Mouse (Mus musculus): Measurements from ENCODE around the gene Avil. TPM values are rescaled to one million over a fixed set of nuclear protein-coding genes. Genes with fewer than 3 reads are reported as not detected.

Gene Avil
- total RNA-seq, 2 experiments from 2014 or later = 0.25 to 0.77 TPM

GRCm38 (mm10) chr10:126980933-126981530, 19.5 kb upstream of the Avil start:
- DNase-seq (ENCODE audit: low spot score in 2 of 2) = no peak

GRCm38 (mm10) chr10:126981746-126982145, 18.8 kb upstream of the Avil start:
- DNase-seq (ENCODE audit: low spot score in 2 of 2) = no peak

- no peak for DNase-seq (ENCODE audit: low spot score in 2 of 2)
Observed at GRCm38 (mm10) chr10:126983193-126983725, 17.2 kb upstream of the Avil start.

- DNase-seq (ENCODE audit: low spot score in 2 of 2) = no peak
Observed at GRCm38 (mm10) chr10:126984189-126985004, 16.1 kb upstream of the Avil start.

- DNase-seq (ENCODE audit: low spot score in 2 of 2) = no peak
Observed at GRCm38 (mm10) chr10:126985127-126985526, 15.4 kb upstream of the Avil start.

GRCm38 (mm10) chr10:126985579-126985978, 14.9 kb upstream of the Avil start:
- DNase-seq (ENCODE audit: low spot score in 2 of 2) = no peak

- peak; percentile 46 to 65 for DNase-seq (ENCODE audit: low spot score in 2 of 2)
Observed at GRCm38 (mm10) chr10:126986541-126986961, 14.0 kb upstream of the Avil start.

GRCm38 (mm10) chr10:126987183-126988118, 13.1 kb upstream of the Avil start:
- DNase-seq (ENCODE audit: low spot score in 2 of 2) = no peak

GRCm38 (mm10) chr10:126988513-126989165, 11.9 kb upstream of the Avil start:
- no peak for DNase-seq (ENCODE audit: low spot score in 2 of 2)

- peak; percentile 67 to 89 for DNase-seq (ENCODE audit: low spot score in 2 of 2)
Observed at GRCm38 (mm10) chr10:126990313-126991056, 10.0 kb upstream of the Avil start.

- DNase-seq (ENCODE audit: low spot score in 2 of 2) = no peak
Observed at GRCm38 (mm10) chr10:126991676-126992075, 8.8 kb upstream of the Avil start.

- no peak for DNase-seq (ENCODE audit: low spot score in 2 of 2)
Observed at GRCm38 (mm10) chr10:126993621-126994020, 6.9 kb upstream of the Avil start.

GRCm38 (mm10) chr10:126997340-126998113, 3.0 kb upstream of the Avil start:
- no peak for DNase-seq (ENCODE audit: low spot score in 2 of 2)

GRCm38 (mm10) chr10:127001297-127001696, 788 bp downstream of the Avil start:
- no peak for DNase-seq (ENCODE audit: low spot score in 2 of 2)

- DNase-seq (ENCODE audit: low spot score in 2 of 2) = no peak
Observed at GRCm38 (mm10) chr10:127002056-127002455, 1.5 kb downstream of the Avil start.

- DNase-seq (ENCODE audit: low spot score in 2 of 2) = no peak
Observed at GRCm38 (mm10) chr10:127002765-127003164, 2.3 kb downstream of the Avil start.

- DNase-seq (ENCODE audit: low spot score in 2 of 2) = no peak
Observed at GRCm38 (mm10) chr10:127003334-127003733, 2.8 kb downstream of the Avil start.

- DNase-seq (ENCODE audit: low spot score in 2 of 2) = no peak
Observed at GRCm38 (mm10) chr10:127003806-127004205, 3.3 kb downstream of the Avil start.

- DNase-seq (ENCODE audit: low spot score in 2 of 2) = no peak
Observed at GRCm38 (mm10) chr10:127016488-127016887, 16.0 kb downstream of the Avil start.
